1 mouse cellular context compared by ENCODE assay signal in the genomic region with DNA sequence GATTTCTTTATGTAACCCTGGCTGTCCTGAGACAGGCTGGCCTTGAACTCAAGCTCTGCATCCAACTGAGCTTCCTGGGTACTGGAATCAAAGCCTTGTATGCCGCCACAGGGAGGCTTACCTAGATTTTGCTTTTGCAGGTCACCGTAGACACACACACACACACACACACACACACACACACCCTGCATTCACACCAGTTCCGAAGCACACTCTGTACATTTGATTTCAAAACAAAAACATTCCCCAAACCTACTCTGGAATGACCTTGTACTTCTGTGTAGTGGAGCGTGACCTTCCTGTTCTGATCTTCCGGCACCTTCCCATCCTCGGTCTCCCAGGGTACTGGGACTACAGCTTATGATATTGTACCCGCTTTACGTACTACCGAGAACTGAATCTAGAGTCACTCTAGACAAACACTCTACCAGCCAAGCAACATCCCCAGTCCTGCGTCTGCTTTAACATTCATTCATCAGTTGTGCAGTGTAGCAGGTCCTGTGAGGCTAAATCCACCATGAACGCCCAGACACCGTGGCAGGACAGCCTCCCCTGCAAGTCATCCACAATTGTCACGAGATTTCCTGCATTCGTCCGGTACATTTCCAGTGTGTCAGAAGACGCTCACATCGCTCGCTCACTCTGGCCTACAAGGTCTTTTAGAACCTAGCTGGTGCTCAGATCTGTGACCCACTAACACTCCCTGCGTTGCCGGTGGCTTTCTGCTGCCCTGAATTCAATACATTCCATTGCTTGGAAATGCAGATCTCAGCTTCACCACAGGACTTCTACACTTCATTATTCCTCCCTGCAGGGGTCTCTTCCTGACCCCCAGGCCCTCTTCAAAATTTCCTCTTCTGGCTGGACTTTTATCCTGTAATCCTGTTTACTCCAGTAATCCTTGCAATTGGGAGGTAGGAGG.
TF ChIP-seq lines count a peak whose summit lies in the region.

No protein-coding gene starts in this region.

TF ChIP-seq in ES-E14, 5 proteins besides CTCF, POLR2A, EP300 and RAD21:
- peak; percentile 58; the same call in 1 of the 2 replicates for TF ChIP-seq CHD2 (IDR thresholded peaks at IDR 0.05; ENCODE audit: low read depth, low read length)
- TF ChIP-seq HCFC1 (IDR thresholded peaks at IDR 0.05; ENCODE audit: borderline replicate concordance, insufficient read depth, low read length), result 0 out of 2 replicates have a peak, but pooled peaks have one; percentile 55
- peak; percentile 37; the same call in 1 of the 2 replicates for TF ChIP-seq MAFK (IDR thresholded peaks at IDR 0.05; ENCODE audit: insufficient read depth, low read depth, low read length)
- TF ChIP-seq ZNF384 (IDR thresholded peaks at IDR 0.05; ENCODE audit: low read depth, low read length), result no peak
- TF ChIP-seq ZC3H11A (IDR thresholded peaks at IDR 0.05; ENCODE audit: borderline replicate concordance, low read depth, low read length), result no peak
